Mouse (Mus musculus) thymus, adult 2 months (tissue): ENCODE measurements around the gene Gm17359. TPM values are rescaled to one million over a fixed set of nuclear protein-coding genes. Genes with fewer than 3 reads are reported as not detected.
"Not testable (repeated sequence)": the region's sequence is repeated elsewhere in the genome, so short reads cannot be mapped to it uniquely, and the experiment has no call there.

Experiments
- DNase-seq: peaks from one replicate; pipeline ENCODE4 v3.0.0; 2021
- H3K27ac ChIP-seq: fragments of 200-500 bp; 2 replicates; pipeline ENCODE4 v1.5.1; 2012; ENCODE audit warnings: low read length, control low read depth; ENCODE audit not compliant: control insufficient read depth, insufficient read depth
- H3K27me3 ChIP-seq: fragments of 200-500 bp; 2 replicates; pipeline ENCODE4 v1.6.1; 2012; ENCODE audit warnings: mild to moderate bottlenecking, low read length, moderate library complexity, mixed read lengths; ENCODE audit not compliant: control insufficient read depth, insufficient read depth
- H3K36me3 ChIP-seq: fragments of 200-500 bp; 2 replicates; pipeline ENCODE4 v1.6.1; 2012; ENCODE audit warnings: mild to moderate bottlenecking, low read length, moderate library complexity; ENCODE audit not compliant: control insufficient read depth, insufficient read depth
- H3K4me1 ChIP-seq: fragments of 200-500 bp; replicated peaks from 2 replicates; pipeline ENCODE4 v1.6.1; 2012; ENCODE audit warnings: low read length; ENCODE audit not compliant: control insufficient read depth, insufficient read depth
- H3K4me3 ChIP-seq: fragments of 200-500 bp; 2 replicates; pipeline ENCODE4 v1.5.1; 2012; ENCODE audit warnings: mild to moderate bottlenecking, low read length, control low read depth, moderate library complexity; ENCODE audit not compliant: control insufficient read depth, insufficient read depth
- CTCF ChIP-seq: fragments of 200-500 bp; IDR thresholded peaks from 2 replicates; pipeline ENCODE4 v1.5.1; 2012; ENCODE audit warnings: mild to moderate bottlenecking, control low read depth, low read length, moderate library complexity, borderline replicate concordance; ENCODE audit not compliant: control insufficient read depth, poor library complexity, insufficient read depth; ENCODE audit errors: extremely low read depth
- POLR2A ChIP-seq: fragments of 200-500 bp; IDR thresholded peaks from 2 replicates; pipeline ENCODE4 v1.6.1; 2012; ENCODE audit warnings: mild to moderate bottlenecking, low read length, control low read depth, moderate library complexity; ENCODE audit not compliant: control insufficient read depth, poor library complexity, insufficient read depth; ENCODE audit errors: extremely low read depth
- WGBS: fragments of 180-500 bp; shearing (Covaris S2); methylation state at CpG from one replicate; pipeline ENCODE4 v1.1.7; 2018; 5-methylcytosine and 5-hydroxymethylcytosine counted together
- polyA plus RNA-seq: library from polyadenylated mRNA; depleted of rRNA; stranded (reverse); fragments of >200 nt; gene quantifications from 2 replicates; pipeline ENCODE4 v1.2.3, GENCODE M21; 2012

Gene Gm17359
- polyA plus RNA-seq, 1 experiment, result 0.11 TPM

- no peaks in the 10 kb centered on the region for H3K4me1 ChIP-seq
- WGBS, result 94% methylated on average over 4 of the region's 4 CpGs
- no peaks in the 10 kb centered on the region for H3K27me3 ChIP-seq
- TF ChIP-seq POLR2A, result no peak
- no peak for TF ChIP-seq CTCF
- no peaks in the 10 kb centered on the region for H3K36me3 ChIP-seq
- no peak for DNase-seq
- no peak overlapping the region for H3K4me3 ChIP-seq
- H3K27ac ChIP-seq, result no peak overlapping the region
Observed at GRCm38 (mm10) chr3:79446124-79446523, 109.7 kb downstream of the Gm17359 start.

GRCm38 (mm10) chr3:79446648-79447047, 110.2 kb downstream of the Gm17359 start:
- H3K27me3 ChIP-seq, DNase-seq, H3K4me1 ChIP-seq, H3K27ac ChIP-seq, H3K4me3 ChIP-seq, H3K36me3 ChIP-seq: not testable (repeated sequence)
- WGBS, result 87% methylated on average over 3 of the region's 3 CpGs

- Histone ChIP-seq H3K4me3 (no peak overlapping the region), H3K27ac (no peak overlapping the region), H3K36me3 (no peaks in the 10 kb centered on the region), H3K4me1 (no peaks in the 10 kb centered on the region), H3K27me3 (no peaks in the 10 kb centered on the region)
- 90% methylated on average over 5 of the region's 5 CpGs for WGBS
- no peak for DNase-seq
- TF ChIP-seq POLR2A (no peak), CTCF (no peak)
Observed at GRCm38 (mm10) chr3:79448421-79448820, 112.0 kb downstream of the Gm17359 start.

GRCm38 (mm10) chr3:79449361-79449760, 112.9 kb downstream of the Gm17359 start:
- H3K27me3 ChIP-seq, result no peaks in the 10 kb centered on the region

DNA sequence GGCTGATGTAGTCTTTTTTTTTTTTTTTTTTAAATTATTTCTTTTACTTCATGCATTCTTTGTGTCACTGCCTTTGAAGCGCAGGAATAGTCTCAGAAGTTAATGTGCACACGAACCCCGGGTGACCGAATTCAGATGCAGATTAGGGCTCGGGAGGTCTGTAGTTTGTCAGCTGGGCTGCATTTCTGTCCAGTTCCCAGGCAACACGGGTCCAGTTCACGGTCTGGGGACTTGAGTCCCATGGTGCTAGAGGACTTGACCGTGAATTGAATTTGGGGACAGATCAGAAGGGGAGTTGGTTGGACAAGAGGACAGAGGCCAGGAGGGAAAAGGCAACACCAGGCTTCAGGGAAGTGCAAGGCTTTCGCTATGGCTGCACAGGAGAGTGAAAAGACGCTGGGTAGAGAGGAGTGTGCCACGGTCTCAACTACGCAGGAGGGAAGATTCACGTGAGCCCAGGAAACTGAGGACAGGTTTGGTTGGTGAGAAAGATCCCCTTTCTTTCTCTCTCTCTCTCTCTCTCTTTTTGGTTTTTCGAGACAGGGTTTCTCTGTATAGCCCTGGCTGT, 116.3 kb downstream of the Gm17359 start:
- 94% methylated on average over 14 of the region's 14 CpGs for WGBS
- Histone ChIP-seq H3K27me3 (no peaks in the 10 kb centered on the region), H3K4me1 (no peaks in the 10 kb centered on the region), H3K27ac (no peak overlapping the region), H3K4me3 (no peak overlapping the region), H3K36me3 (no peaks in the 10 kb centered on the region)
- no peak for DNase-seq
- no peak for TF ChIP-seq POLR2A
- TF ChIP-seq CTCF, result no peak

More at GRCm38 (mm10) chr3:79449361-79449760, 112.9 kb downstream of the Gm17359 start:
- Histone ChIP-seq H3K4me1 (no peaks in the 10 kb centered on the region), H3K36me3 (no peaks in the 10 kb centered on the region), H3K27ac (no peak overlapping the region), H3K4me3 (no peak overlapping the region)
- no peak for DNase-seq
- TF ChIP-seq POLR2A (no peak), CTCF (no peak)
- WGBS, result 94% methylated on average over 7 of the region's 7 CpGs

DNA sequence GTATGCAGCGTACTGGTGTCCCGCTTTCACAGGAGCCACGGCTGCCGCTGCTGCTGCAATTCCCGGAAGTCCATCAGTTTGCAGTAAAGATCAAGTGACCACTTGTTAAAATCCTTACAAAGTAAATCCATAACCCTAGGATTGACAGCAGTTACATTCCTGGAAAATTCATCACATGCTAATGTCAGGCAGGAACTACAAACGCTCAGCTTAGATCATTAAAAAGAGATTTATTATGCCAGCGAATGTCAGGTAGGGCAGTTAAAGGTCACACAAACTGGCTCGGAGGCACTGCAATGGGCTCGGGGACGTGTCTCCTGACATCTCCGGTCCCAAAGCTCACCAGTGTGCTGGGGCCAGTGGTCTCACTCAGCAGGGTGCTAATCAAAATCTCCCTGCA, 119.3 kb downstream of the Gm17359 start:
- H3K4me1 ChIP-seq, result no peaks in the 10 kb centered on the region
- no peak for TF ChIP-seq CTCF
- H3K36me3 ChIP-seq, result no peaks in the 10 kb centered on the region
- H3K4me3 ChIP-seq, result no peak overlapping the region
- no peak overlapping the region for H3K27ac ChIP-seq
- DNase-seq, result no peak
- WGBS, result 94% methylated on average over 11 of the region's 11 CpGs
- no peaks in the 10 kb centered on the region for H3K27me3 ChIP-seq

DNA sequence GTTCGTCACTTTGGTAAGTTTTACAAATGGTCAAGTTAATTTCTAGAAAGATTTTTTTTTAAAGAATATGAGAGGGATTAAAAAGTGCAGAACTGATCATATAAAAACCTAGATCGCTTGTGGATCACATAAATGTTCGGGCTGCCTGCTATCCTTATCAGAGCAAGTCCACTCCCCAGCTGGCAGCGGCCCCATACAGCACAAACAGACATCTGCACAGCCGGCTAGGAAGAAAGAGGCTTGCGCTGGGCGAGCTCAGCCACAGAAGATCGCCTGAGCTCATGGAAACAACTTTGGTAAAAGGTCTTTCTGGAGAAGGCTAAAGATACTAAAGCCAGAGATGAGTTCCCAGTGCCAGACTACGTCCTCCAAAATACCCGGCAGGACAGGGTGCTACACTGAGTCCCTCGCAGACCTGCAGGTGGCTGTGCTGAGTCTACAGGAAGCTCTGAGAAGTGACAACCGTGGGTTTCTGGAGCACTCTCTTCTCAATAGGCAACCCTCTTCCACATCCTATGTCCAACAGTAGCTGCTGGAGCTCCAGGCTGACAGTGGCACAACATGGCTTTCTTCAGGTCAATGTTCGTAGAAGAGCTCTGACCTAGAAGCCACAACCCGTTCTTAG, 122.3 kb downstream of the Gm17359 start:
- Histone ChIP-seq H3K4me3 (no peak overlapping the region), H3K27me3 (no peaks in the 10 kb centered on the region), H3K4me1 (no peaks in the 10 kb centered on the region), H3K27ac (no peak overlapping the region), H3K36me3 (no peaks in the 10 kb centered on the region)
- DNase-seq, result no peak
- TF ChIP-seq POLR2A (no peak), CTCF (no peak)
- 88% methylated on average over 14 of the region's 14 CpGs for WGBS
